Mouse (Mus musculus): Measurements from ENCODE around the gene P2ry2. TPM values are rescaled to one million over a fixed set of nuclear protein-coding genes. Genes with fewer than 3 reads are reported as not detected.

The P2ry2 gene
- total and polyA plus RNA-seq, 2 experiments: 4.1 to 15.4 TPM

DNA sequence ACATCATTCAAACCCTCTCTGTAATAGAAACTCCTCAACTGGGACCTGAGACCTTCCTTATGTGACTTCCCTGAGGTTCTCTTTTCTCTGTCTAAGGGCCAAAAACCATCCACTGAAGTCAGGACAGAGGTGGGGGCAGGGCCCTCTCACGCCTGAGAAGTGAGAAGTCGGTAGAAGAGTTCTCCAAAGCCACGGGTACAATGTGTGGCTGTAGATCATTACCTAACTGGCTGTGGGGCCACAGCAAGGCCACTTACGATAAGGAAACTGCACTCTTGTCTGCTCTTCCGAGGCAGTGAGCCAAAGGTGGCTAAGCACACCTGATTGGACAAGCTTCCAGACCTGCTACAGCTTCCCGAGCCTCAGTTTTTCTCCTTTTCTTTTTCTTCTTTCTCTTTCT lies 16.8 kb upstream of the P2ry2 start:
- TF ChIP-seq POLR2A (IDR thresholded peaks at IDR 0.05; ENCODE audit: extremely low read depth, insufficient read depth, low read length) (no peak), CTCF (IDR thresholded peaks at IDR 0.05; ENCODE audit: low read depth, low read length) (no peak)
- WGBS: 45% methylated on average over 6 of the region's 6 CpGs
- Histone ChIP-seq H3K27me3 (ENCODE audit: control insufficient read depth, insufficient read depth, low read length) (no peaks in the 10 kb centered on the region), H3K4me3 (ENCODE audit: insufficient read depth, low read depth, low read length) (no peak overlapping the region), H3K36me3 (ENCODE audit: control insufficient read depth, insufficient read depth, low read length) (no peaks in the 10 kb centered on the region), H3K27ac (replicated peaks; ENCODE audit: insufficient read depth, low read depth, low read length) (no peak overlapping the region), H3K4me1 (ENCODE audit: control insufficient read depth, insufficient read depth, low read length) (no peaks in the 10 kb centered on the region), H3K9ac (ENCODE audit: low read depth, low read length) (no peak overlapping the region), H3K79me2 (ENCODE audit: control insufficient read depth, insufficient read depth, low read length) (no peaks in the 10 kb centered on the region)
- DNase-seq (ENCODE audit: extremely low read depth, low read depth, low spot score): peak; percentile 31

DNA sequence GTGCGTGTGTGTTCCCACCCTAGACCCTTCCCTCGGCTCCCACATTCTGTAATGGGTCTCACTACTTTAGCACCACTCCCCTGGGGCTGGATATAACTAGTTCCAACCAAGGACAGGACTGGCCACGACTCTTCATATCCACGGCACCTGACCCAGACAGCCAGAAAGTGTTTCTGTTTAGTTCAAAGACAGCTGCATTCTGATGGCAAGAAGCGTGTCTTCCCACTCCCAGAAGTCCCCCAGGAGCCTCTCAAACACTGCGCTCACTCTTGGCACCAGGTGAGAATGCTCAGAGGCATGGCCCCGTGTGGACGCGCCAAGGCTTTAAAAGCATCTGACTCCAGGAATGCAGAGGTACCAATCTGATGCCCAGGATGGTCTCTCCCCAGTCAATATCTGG lies 16.3 kb upstream of the P2ry2 start:
- no peak overlapping the region for H3K27ac ChIP-seq (replicated peaks; ENCODE audit: insufficient read depth, low read depth, low read length)
- no peak for DNase-seq (ENCODE audit: extremely low read depth, low read depth, low spot score)
- H3K27me3 ChIP-seq (ENCODE audit: control insufficient read depth, insufficient read depth, low read length): no peaks in the 10 kb centered on the region
- WGBS: 92% methylated on average over 9 of the region's 9 CpGs
- TF ChIP-seq CTCF (IDR thresholded peaks at IDR 0.05; ENCODE audit: low read depth, low read length) (no peak), POLR2A (IDR thresholded peaks at IDR 0.05; ENCODE audit: extremely low read depth, insufficient read depth, low read length) (no peak)
- no peaks in the 10 kb centered on the region for H3K4me1 ChIP-seq (ENCODE audit: control insufficient read depth, insufficient read depth, low read length)
- no peak overlapping the region for H3K4me3 ChIP-seq (ENCODE audit: insufficient read depth, low read depth, low read length)
- no peaks in the 10 kb centered on the region for H3K36me3 ChIP-seq (ENCODE audit: control insufficient read depth, insufficient read depth, low read length)
- H3K9ac ChIP-seq (ENCODE audit: low read depth, low read length): no peak overlapping the region
- no peaks in the 10 kb centered on the region for H3K79me2 ChIP-seq (ENCODE audit: control insufficient read depth, insufficient read depth, low read length)

DNA sequence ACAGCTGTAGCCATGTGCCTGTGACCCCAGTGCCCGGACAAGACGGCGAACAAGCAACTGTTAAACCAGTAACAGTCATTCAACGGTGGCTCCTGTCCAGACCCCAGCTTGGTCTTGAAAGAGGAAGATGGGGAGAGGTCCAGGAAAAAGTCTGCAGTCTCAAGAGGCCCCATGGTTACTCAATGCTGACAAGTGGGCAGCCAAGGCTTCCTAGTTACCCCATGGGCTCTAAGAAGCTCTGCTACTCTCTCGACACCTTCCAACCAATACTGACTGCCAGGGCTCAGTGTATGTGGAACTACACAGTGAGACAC lies 15.7 kb upstream of the P2ry2 start:
- H3K79me2 ChIP-seq (ENCODE audit: control insufficient read depth, insufficient read depth, low read length): no peaks in the 10 kb centered on the region
- no peak overlapping the region for H3K9ac ChIP-seq (ENCODE audit: low read depth, low read length)
- no peaks in the 10 kb centered on the region for H3K4me1 ChIP-seq (ENCODE audit: control insufficient read depth, insufficient read depth, low read length)
- WGBS: 91% methylated on average over 5 of the region's 5 CpGs
- H3K27me3 ChIP-seq (ENCODE audit: control insufficient read depth, insufficient read depth, low read length): no peaks in the 10 kb centered on the region
- TF ChIP-seq CTCF (IDR thresholded peaks at IDR 0.05; ENCODE audit: low read depth, low read length): no peak
- no peak for TF ChIP-seq POLR2A (IDR thresholded peaks at IDR 0.05; ENCODE audit: extremely low read depth, insufficient read depth, low read length)
- no peak overlapping the region for H3K4me3 ChIP-seq (ENCODE audit: insufficient read depth, low read depth, low read length)
- no peak overlapping the region for H3K27ac ChIP-seq (replicated peaks; ENCODE audit: insufficient read depth, low read depth, low read length)
- no peaks in the 10 kb centered on the region for H3K36me3 ChIP-seq (ENCODE audit: control insufficient read depth, insufficient read depth, low read length)
- DNase-seq (ENCODE audit: extremely low read depth, low read depth, low spot score): no peak

DNA sequence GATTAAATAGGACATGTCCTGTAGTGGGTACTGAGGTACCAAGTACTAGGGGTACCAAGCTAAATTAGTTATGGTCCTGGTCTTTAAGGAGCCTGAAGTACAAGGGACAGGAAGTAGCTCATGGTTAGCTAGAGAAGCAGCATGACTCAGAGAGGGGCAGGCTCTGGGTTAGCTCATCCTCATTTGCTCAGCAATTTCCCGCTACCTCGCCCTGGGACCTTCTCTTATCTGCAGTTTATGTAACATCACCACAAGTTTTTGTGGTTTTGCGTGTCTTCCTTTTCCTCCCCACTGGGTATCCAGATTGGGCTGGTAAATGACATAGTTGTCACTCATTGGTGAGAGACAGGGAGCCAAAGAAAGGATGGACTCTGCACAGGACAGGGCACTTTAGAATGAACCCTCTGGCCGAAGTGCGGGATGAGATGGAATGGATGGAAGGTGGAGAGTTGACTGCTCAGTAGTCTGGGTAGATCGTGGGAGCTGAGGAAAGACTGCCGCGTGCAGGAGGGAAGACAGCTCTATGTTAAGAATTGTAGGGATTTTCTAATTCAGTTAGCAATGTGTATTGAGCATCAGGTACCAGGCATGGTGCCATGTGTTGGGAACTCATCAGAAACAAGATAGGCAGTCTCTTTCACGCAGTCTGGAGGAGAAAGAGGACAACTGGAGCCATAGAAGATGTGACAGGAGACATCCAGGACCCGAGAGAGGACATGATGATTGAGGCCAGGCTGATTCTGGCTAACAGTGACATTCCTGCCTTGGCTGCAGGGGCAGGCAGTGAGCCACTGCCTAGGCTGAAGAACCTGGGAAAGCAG lies 15.2 kb upstream of the P2ry2 start:
- no peaks in the 10 kb centered on the region for H3K4me1 ChIP-seq (ENCODE audit: control insufficient read depth, insufficient read depth, low read length)
- peak; percentile 24 for DNase-seq (ENCODE audit: extremely low read depth, low read depth, low spot score)
- no peak overlapping the region for H3K27ac ChIP-seq (replicated peaks; ENCODE audit: insufficient read depth, low read depth, low read length)
- H3K27me3 ChIP-seq (ENCODE audit: control insufficient read depth, insufficient read depth, low read length): no peaks in the 10 kb centered on the region
- no peaks in the 10 kb centered on the region for H3K79me2 ChIP-seq (ENCODE audit: control insufficient read depth, insufficient read depth, low read length)
- WGBS: 77% methylated on average over 10 of the region's 10 CpGs
- TF ChIP-seq POLR2A (IDR thresholded peaks at IDR 0.05; ENCODE audit: extremely low read depth, insufficient read depth, low read length) (no peak), CTCF (IDR thresholded peaks at IDR 0.05; ENCODE audit: low read depth, low read length) (no peak)
- H3K9ac ChIP-seq (ENCODE audit: low read depth, low read length): no peak overlapping the region
- no peaks in the 10 kb centered on the region for H3K36me3 ChIP-seq (ENCODE audit: control insufficient read depth, insufficient read depth, low read length)
- H3K4me3 ChIP-seq (ENCODE audit: insufficient read depth, low read depth, low read length): no peak overlapping the region

DNA sequence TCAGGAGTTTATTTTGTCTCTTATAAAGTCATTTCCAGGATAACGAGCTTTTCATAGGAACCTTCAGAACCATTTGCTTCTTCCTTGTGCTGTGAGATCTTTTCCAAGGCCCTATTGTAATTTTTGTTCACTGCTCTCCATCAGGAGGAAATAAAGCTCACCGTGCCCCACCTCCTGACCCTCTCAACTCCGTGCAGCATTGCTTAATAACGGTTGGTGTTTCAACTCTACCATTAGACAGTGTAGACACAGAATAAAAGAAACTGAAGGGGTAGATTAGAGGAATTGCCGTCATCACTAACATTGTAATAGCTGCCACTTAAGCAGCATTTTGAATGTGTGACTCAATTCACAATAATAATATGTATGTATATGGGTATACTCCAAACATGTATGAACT lies 14.2 kb upstream of the P2ry2 start:
- no peak for TF ChIP-seq POLR2A (IDR thresholded peaks at IDR 0.05; ENCODE audit: extremely low read depth, insufficient read depth, low read length)
- TF ChIP-seq CTCF (IDR thresholded peaks at IDR 0.05; ENCODE audit: low read depth, low read length): no peak
- Histone ChIP-seq H3K9ac (ENCODE audit: low read depth, low read length) (no peak overlapping the region), H3K27ac (replicated peaks; ENCODE audit: insufficient read depth, low read depth, low read length) (no peak overlapping the region), H3K36me3 (ENCODE audit: control insufficient read depth, insufficient read depth, low read length) (no peaks in the 10 kb centered on the region), H3K79me2 (ENCODE audit: control insufficient read depth, insufficient read depth, low read length) (no peaks in the 10 kb centered on the region), H3K4me3 (ENCODE audit: insufficient read depth, low read depth, low read length) (no peak overlapping the region), H3K4me1 (ENCODE audit: control insufficient read depth, insufficient read depth, low read length) (no peaks in the 10 kb centered on the region), H3K27me3 (ENCODE audit: control insufficient read depth, insufficient read depth, low read length) (no peaks in the 10 kb centered on the region)
- WGBS: 39% methylated on average over 5 of the region's 5 CpGs
- DNase-seq (ENCODE audit: extremely low read depth, low read depth, low spot score): no peak

DNA sequence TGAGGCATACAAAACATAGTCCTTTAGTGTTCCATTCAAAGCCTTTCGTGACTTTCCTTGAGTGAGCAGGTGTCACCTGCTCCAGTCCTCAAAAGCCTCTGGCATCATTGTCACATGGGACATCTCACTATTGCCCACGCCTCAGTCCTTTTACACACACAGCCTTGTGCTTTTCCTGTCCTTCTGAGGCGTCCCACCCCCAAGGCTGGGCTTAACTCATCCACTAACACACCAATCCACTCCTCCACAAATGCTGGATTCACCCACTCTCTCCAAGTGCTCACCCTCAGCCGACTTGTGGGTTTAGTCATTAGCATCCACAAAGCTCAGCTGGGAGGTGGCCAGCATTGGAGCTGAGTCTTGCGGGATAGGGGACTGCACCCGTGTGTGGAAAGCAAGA lies 4.8 kb upstream of the P2ry2 start:
- Histone ChIP-seq H3K27me3 (ENCODE audit: control insufficient read depth, insufficient read depth, low read length) (no peaks in the 10 kb centered on the region), H3K9ac (ENCODE audit: low read depth, low read length) (no peak overlapping the region), H3K79me2 (ENCODE audit: control insufficient read depth, insufficient read depth, low read length) (no peaks in the 10 kb centered on the region), H3K27ac (replicated peaks; ENCODE audit: insufficient read depth, low read depth, low read length) (no peak overlapping the region), H3K4me3 (ENCODE audit: insufficient read depth, low read depth, low read length) (no peak overlapping the region), H3K36me3 (ENCODE audit: control insufficient read depth, insufficient read depth, low read length) (no peaks in the 10 kb centered on the region), H3K4me1 (ENCODE audit: control insufficient read depth, insufficient read depth, low read length) (peaks cover 3% of the 10 kb centered on the region; the same call in 1 of the 2 replicates)
- no peak for TF ChIP-seq POLR2A (IDR thresholded peaks at IDR 0.05; ENCODE audit: extremely low read depth, insufficient read depth, low read length)
- no peak for TF ChIP-seq CTCF (IDR thresholded peaks at IDR 0.05; ENCODE audit: low read depth, low read length)
- DNase-seq (ENCODE audit: extremely low read depth, low read depth, low spot score): no peak
- WGBS: 77% methylated on average over 6 of the region's 6 CpGs

All from liver, adult 2 months (tissue).